In genomic region chr2:69955635-69956034, GRCm38 (mm10) we compare ENCODE assay signal across 8 mouse cellular contexts. TPM values are rescaled to one million over a fixed set of nuclear protein-coding genes. Genes with fewer than 3 reads are reported as not detected.
DNase-seq lines count a peak whose midpoint lies in the region; ATAC-seq and TF ChIP-seq lines count a peak whose summit lies in the region.

No protein-coding gene starts in this region.

- no peaks in the 10 kb centered on the region for H3K9me3 ChIP-seq in forebrain, embryonic 12.5 days

- H3K27ac ChIP-seq in forebrain, embryonic 12.5 days, result no peak overlapping the region
- H3K27ac ChIP-seq in thymus, adult 2 months (ENCODE audit: control insufficient read depth, insufficient read depth, low read length), result no peak overlapping the region

- H3K36me3 ChIP-seq in forebrain, embryonic 12.5 days (replicated peaks), result peaks cover 25% of the 10 kb centered on the region
- peaks cover 22% of the 10 kb centered on the region for H3K36me3 ChIP-seq in thymus, adult 2 months (ENCODE audit: control insufficient read depth, insufficient read depth, low read length)

- no peaks in the 10 kb centered on the region for H3K27me3 ChIP-seq in forebrain, embryonic 12.5 days
- H3K27me3 ChIP-seq in thymus, adult 2 months (ENCODE audit: control insufficient read depth, insufficient read depth, low read length), result no peaks in the 10 kb centered on the region

- no peak for TF ChIP-seq POLR2A in thymus, adult 2 months (IDR thresholded peaks at IDR 0.05; ENCODE audit: control insufficient read depth, extremely low read depth, insufficient read depth, low read length, poor library complexity)

- WGBS in forebrain, embryonic 12.5 days, result 52% methylated on average over 2 of the region's 2 CpGs
- WGBS in thymus, adult 2 months, result 38% methylated on average over 2 of the region's 2 CpGs

- H3K4me2 ChIP-seq in forebrain, embryonic 12.5 days, result no peak overlapping the region

- ATAC-seq in CD4-positive, CD25-positive, alpha-beta regulatory T cell, adult 4 months, result peak; percentile 70
- ATAC-seq in forebrain, embryonic 12.5 days (ENCODE audit: low FRiP score), result no peak

- no peak for TF ChIP-seq CTCF in thymus, adult 2 months (IDR thresholded peaks at IDR 0.05; ENCODE audit: borderline replicate concordance, control insufficient read depth, extremely low read depth, insufficient read depth, low read length, poor library complexity)

- no peak overlapping the region for H3K9ac ChIP-seq in forebrain, embryonic 12.5 days

- DNase-seq in kidney, adult 9 months, result peak; percentile 27
- no peak for DNase-seq in kidney, adult 11 months
- peak; percentile 26 for DNase-seq in ZHBTc4 (ENCODE audit: low read depth, low spot score)
- peak; percentile 18 for DNase-seq in lung, postnatal 10 days
- no peak for DNase-seq in gastrocnemius, postnatal 25 days
- DNase-seq in thymus, adult 2 months, result no peak

- H3K4me3 ChIP-seq in forebrain, embryonic 12.5 days (replicated peaks), result no peak overlapping the region
- H3K4me3 ChIP-seq in thymus, adult 2 months (ENCODE audit: control insufficient read depth, insufficient read depth, low read length), result no peak overlapping the region

- H3K4me1 ChIP-seq in forebrain, embryonic 12.5 days, result no peaks in the 10 kb centered on the region
- H3K4me1 ChIP-seq in thymus, adult 2 months (replicated peaks; ENCODE audit: control insufficient read depth, insufficient read depth, low read length), result no peaks in the 10 kb centered on the region

RNA-seq across cellular contexts. Expression of gene Ubr3, which starts 58.6 kb away (rescaled TPM):
- 10 to 100 TPM; 11.7 to 16.1 TPM for polyA plus RNA-seq in CD4-positive, CD25-positive, alpha-beta regulatory T cell, adult 4 months (2017; shearing (Covaris generic))
- 18.9 and 22.2 TPM in 2 replicates for polyA plus RNA-seq in forebrain, embryonic 12.5 days (2016; fragmentation: Nextera tagmentation; extraction: Ambion mirVana)
- total RNA-seq in gastrocnemius, postnatal 25 days (2021), result 100 to 1,000 TPM; 151 to 165 TPM
- 13.7 and 13.9 TPM in 2 replicates for polyA plus RNA-seq in thymus, adult 2 months (2012; rRNA removed)

Comparison
In these comparisons a context has a peak if more than half of its experiments do, and no peak if none do; other contexts are left out.
1. DNase-seq: peak in kidney, adult 9 months (single experiment), ZHBTc4 (single experiment) and lung, postnatal 10 days (single experiment); none in kidney, adult 11 months (single experiment), gastrocnemius, postnatal 25 days (single experiment) and thymus, adult 2 months (single experiment).